Mouse (Mus musculus) lung, postnatal 0 days (tissue): Measurements from ENCODE around the gene Dot1l. TPM values are rescaled to one million over a fixed set of nuclear protein-coding genes. Genes with fewer than 3 reads are reported as not detected.
A peak's percentile ranks its signal among the peaks of the same experiment; 100 is the strongest.

Experiments used
- ATAC-seq: fragments of 200-750 bp; cut with Nextera tagmentation; 2 replicates; pipeline ENCODE4 v1.8.0; 2017; ENCODE audit warnings: moderate library complexity
- DNase-seq: peaks from one replicate; pipeline ENCODE4 v3.0.0-alpha.2; 2016; ENCODE audit warnings: low spot score
- H3K27ac ChIP-seq: fragments of 300-500 bp; sonication (generic); 2 replicates; pipeline ENCODE4 v1.5.1; 2014; ENCODE audit warnings: antibody characterized with exemption, mild to moderate bottlenecking, low read length, mixed read lengths
- H3K27me3 ChIP-seq: fragments of 300-500 bp; sonication (generic); replicated peaks from 2 replicates; pipeline ENCODE4 v1.6.1; 2014; ENCODE audit warnings: low read length, mixed read lengths; ENCODE audit not compliant: insufficient read depth
- H3K36me3 ChIP-seq: fragments of 300-500 bp; sonication (generic); 2 replicates; pipeline ENCODE4 v1.6.1; 2014; ENCODE audit warnings: low read length, mixed read lengths; ENCODE audit not compliant: insufficient read depth
- H3K4me1 ChIP-seq: fragments of 300-500 bp; sonication (generic); 2 replicates; pipeline ENCODE4 v1.6.1; 2014; ENCODE audit warnings: antibody characterized with exemption, low read depth, low read length, mixed read lengths; ENCODE audit not compliant: insufficient read depth
- H3K4me2 ChIP-seq: fragments of 300-500 bp; sonication (generic); replicated peaks from 2 replicates; pipeline ENCODE4 v1.6.1; 2014; ENCODE audit warnings: low read depth, mild to moderate bottlenecking, low read length, moderate library complexity, mixed read lengths
- H3K4me3 ChIP-seq: fragments of 300-500 bp; sonication (generic); 2 replicates; pipeline ENCODE4 v1.5.1; 2014; ENCODE audit warnings: low read depth, low read length
- H3K9ac ChIP-seq: fragments of 300-500 bp; sonication (generic); replicated peaks from 2 replicates; pipeline ENCODE4 v1.6.1; 2014; ENCODE audit warnings: low read depth, mild to moderate bottlenecking
- H3K9me3 ChIP-seq: fragments of 300-500 bp; sonication (generic); 2 replicates; pipeline ENCODE4 v1.6.1; 2016; ENCODE audit warnings: low read length, mixed read lengths
- CTCF ChIP-seq: IDR thresholded peaks from 2 replicates; pipeline ENCODE4 v1.5.1; 2016; ENCODE audit warnings: antibody characterized with exemption, mild to moderate bottlenecking
- EP300 ChIP-seq: IDR thresholded peaks from 2 replicates; pipeline ENCODE4 v1.6.1; 2016; ENCODE audit warnings: antibody characterized with exemption, mild to moderate bottlenecking, control low read depth
- WGBS: fragments of 180-500 bp; shearing (Covaris S2); extraction: QIAGEN DNeasy Blood & Tissue Kit; methylation state at CpG from one replicate; pipeline ENCODE4 v1.1.7; 2014; 5-methylcytosine and 5-hydroxymethylcytosine counted together
- polyA plus RNA-seq: library from polyadenylated mRNA; unstranded; fragments of >200 nt; fragmentation: Nextera tagmentation; extraction: Ambion mirVana; gene quantifications from 2 replicates; pipeline ENCODE4 v1.2.1, GENCODE M21; 2015

Dot1l gene
- polyA plus RNA-seq, 1 experiment from 2014 or later = 7.4 TPM

DNA sequence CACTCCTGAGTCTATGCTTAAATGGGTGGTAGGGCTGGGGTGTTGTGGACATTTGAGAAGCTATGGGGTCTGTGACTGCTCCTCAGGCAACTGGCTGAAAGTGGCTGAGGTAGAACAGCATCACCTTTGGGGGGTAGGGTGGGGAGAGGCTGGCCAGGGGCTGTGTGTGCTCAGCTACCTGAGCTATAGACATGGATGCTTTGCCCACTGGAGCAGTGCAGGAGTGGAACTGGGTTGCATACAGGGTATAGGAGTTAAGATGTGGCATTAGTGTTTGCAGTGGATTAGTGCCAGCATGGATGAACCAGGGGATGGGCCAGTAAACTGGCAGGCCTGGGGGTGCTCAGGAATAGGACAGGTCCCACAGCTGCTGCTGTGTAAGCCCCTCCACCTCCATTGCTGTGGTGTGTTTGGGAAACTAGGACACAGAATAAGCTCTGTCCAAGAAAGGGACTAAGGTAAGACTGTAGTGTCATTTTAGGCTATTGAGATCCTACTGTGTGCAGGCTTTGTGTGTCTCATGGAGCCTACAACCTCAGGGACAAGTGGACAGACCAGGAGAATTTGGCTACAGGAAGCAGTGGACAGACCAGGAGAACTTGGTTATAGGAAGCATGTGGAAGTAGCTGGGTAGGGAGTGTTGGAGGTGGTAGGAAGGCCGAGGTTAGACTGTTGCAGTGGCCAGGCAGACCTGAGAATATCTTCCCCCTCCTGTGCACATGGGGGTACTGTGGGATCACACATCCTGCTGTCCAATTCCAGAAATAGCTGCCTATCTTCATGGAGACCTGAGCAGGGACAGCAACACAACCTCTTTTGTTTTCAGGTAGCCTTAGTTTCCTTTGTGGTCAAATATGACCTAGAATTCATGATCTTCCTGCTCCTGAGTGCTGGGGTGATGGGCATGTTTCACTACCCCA, 74.6 kb downstream of the Dot1l start:
- H3K9ac ChIP-seq = 0 out of 2 replicates have a peak overlapping the region, but pooled peaks have one; percentile 12
- WGBS = 39% methylated on average over 1 of the region's 1 CpGs
- H3K36me3 ChIP-seq = 0 out of 2 replicates have a peak, but pooled peaks cover 4% of the 10 kb centered on the region

DNA sequence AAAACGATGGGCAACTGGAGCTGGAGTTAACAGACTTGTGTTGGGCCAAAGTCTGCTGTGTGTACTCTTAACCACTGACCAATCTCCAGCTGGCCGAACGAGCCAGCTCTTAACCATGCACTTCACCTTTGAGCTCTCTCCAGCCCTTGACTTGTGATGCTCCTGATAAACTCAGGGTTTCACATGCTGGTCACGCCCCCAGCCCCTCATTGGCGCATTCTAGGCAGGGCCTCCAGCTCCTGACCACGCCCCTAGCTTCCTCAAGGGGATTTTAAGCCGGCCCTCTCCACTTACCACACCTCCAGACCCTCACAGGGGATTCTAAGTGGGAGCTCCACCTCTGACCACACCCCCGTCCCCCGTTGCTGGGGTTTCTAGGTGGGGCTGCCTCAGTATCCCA, 76.1 kb downstream of the Dot1l start:
- H3K27ac ChIP-seq = no peak overlapping the region

More for the DNA sequence above, 74.6 kb downstream of the Dot1l start:
- Histone ChIP-seq H3K27ac (no peak overlapping the region), H3K4me1 (no peaks in the 10 kb centered on the region), H3K27me3 (peaks cover 5% of the 10 kb centered on the region; the same call in 1 of the 2 replicates), H3K9me3 (no peaks in the 10 kb centered on the region), H3K4me3 (no peak overlapping the region), H3K4me2 (no peak overlapping the region)
- DNase-seq = no peak
- no peak for TF ChIP-seq CTCF
- no peak for TF ChIP-seq EP300
- ATAC-seq = no peak

DNA sequence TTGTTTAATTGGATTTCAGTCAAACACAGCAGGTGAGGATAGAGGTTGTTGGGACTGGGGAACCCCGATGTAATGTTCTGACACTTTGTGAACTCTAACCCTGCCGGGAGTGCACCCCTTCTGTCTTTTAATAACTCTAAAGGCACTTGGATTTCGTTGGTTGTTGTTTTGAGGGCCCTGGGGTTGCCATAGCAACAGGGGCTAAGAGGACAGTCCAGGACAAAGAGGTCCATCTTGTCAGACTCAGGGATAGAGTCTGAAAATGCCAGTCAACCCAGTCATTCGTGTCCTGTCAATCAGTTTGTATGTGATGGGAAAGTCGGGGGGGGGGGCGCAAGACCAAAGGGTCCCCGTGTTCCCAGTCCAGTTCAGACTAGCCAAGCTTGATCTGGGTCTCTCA, 77.8 kb downstream of the Dot1l start:
- Histone ChIP-seq H3K9ac (no peak overlapping the region), H3K4me2 (no peak overlapping the region), H3K36me3 (0 out of 2 replicates have a peak, but pooled peaks cover 4% of the 10 kb centered on the region), H3K9me3 (no peaks in the 10 kb centered on the region), H3K27me3 (peaks cover 19% of the 10 kb centered on the region; the same call in 1 of the 2 replicates), H3K4me1 (no peaks in the 10 kb centered on the region), H3K4me3 (no peak overlapping the region), H3K27ac (no peak overlapping the region)
- DNase-seq (no peak), ATAC-seq (no peak)
- WGBS = 56% methylated on average over 6 of the region's 7 CpGs
- TF ChIP-seq EP300 = no peak
- no peak for TF ChIP-seq CTCF

More for the DNA sequence above, 76.1 kb downstream of the Dot1l start:
- ATAC-seq = no peak; the same call in 1 of the 2 replicates
- no peak overlapping the region for H3K4me3 ChIP-seq
- no peak for TF ChIP-seq CTCF
- no peak for TF ChIP-seq EP300
- H3K9ac ChIP-seq = no peak overlapping the region
- 6% methylated on average over 9 of the region's 9 CpGs for WGBS
- DNase-seq = peak; percentile 72
- no peaks in the 10 kb centered on the region for H3K9me3 ChIP-seq
- no peaks in the 10 kb centered on the region for H3K4me1 ChIP-seq
- 0 out of 2 replicates have a peak, but pooled peaks cover 4% of the 10 kb centered on the region for H3K36me3 ChIP-seq
- no peak overlapping the region for H3K4me2 ChIP-seq
- H3K27me3 ChIP-seq = peaks cover 19% of the 10 kb centered on the region; the same call in 1 of the 2 replicates

- no peaks in the 10 kb centered on the region for H3K36me3 ChIP-seq
- 64% methylated on average over 29 of the region's 30 CpGs for WGBS
- H3K4me1 ChIP-seq = no peaks in the 10 kb centered on the region
- H3K9ac ChIP-seq = no peak overlapping the region
- no peak overlapping the region for H3K27ac ChIP-seq
- peaks cover 19% of the 10 kb centered on the region; the same call in 1 of the 2 replicates for H3K27me3 ChIP-seq
- no peak for TF ChIP-seq CTCF
- no peak for TF ChIP-seq EP300
- no peak overlapping the region for H3K4me3 ChIP-seq
- no peaks in the 10 kb centered on the region for H3K9me3 ChIP-seq
- ATAC-seq (no peak), DNase-seq (no peak)
- no peak overlapping the region for H3K4me2 ChIP-seq
Measured at GRCm38 (mm10) chr10:80835617-80836016, 80.6 kb downstream of the Dot1l start.

DNA sequence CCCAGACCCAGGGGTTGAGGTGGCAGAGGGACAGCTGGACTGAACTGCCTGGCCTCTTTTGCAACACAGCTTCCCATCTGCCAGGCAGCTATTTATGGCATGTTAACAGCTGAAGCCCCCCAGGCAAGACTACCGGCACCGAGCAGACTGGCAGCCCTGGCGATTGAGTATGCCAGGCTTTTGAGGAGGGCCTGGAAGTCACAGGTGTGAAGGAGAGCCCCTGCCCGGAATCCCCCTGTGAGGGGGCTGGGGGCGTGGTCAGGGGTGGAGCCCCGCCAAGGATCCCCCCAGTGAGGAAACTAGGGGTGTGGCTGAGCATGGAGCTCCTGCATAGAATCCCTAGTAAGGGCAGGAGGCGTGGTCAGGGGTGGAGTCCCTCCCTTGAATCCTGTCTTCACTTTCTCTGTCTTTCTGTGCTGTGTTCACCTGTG, 82.0 kb downstream of the Dot1l start:
- ATAC-seq = no peak
- H3K4me1 ChIP-seq = no peaks in the 10 kb centered on the region
- WGBS = 36% methylated on average over 7 of the region's 7 CpGs
- peaks cover 19% of the 10 kb centered on the region; the same call in 1 of the 2 replicates for H3K27me3 ChIP-seq
- H3K36me3 ChIP-seq = no peaks in the 10 kb centered on the region
- no peak overlapping the region for H3K4me2 ChIP-seq
- H3K9ac ChIP-seq = no peak overlapping the region
- DNase-seq = no peak
- no peaks in the 10 kb centered on the region for H3K9me3 ChIP-seq
- no peak overlapping the region for H3K4me3 ChIP-seq
- no peak for TF ChIP-seq EP300
- no peak for TF ChIP-seq CTCF
- no peak overlapping the region for H3K27ac ChIP-seq

GRCm38 (mm10) chr10:80837827-80838226, 82.8 kb downstream of the Dot1l start:
- no peak for DNase-seq
- ATAC-seq = no peak
- TF ChIP-seq CTCF (no peak), EP300 (no peak)
- H3K9ac ChIP-seq = no peak overlapping the region
- H3K4me2 ChIP-seq = no peak overlapping the region
- no peak overlapping the region for H3K4me3 ChIP-seq
- H3K27ac ChIP-seq = no peak overlapping the region
- 9% methylated on average over 2 of the region's 2 CpGs for WGBS
- no peaks in the 10 kb centered on the region for H3K9me3 ChIP-seq
- H3K27me3 ChIP-seq = peaks cover 20% of the 10 kb centered on the region
- H3K4me1 ChIP-seq = no peaks in the 10 kb centered on the region
- no peaks in the 10 kb centered on the region for H3K36me3 ChIP-seq
